Mouse (Mus musculus) v-Abl transformed pro-B cells (cell line): ENCODE measurements around the gene Tbc1d15.

Experiments used
- in situ Hi-C, 2 experiments: fragments of 400-800 bp; cut with MboI; formaldehyde crosslinking; loops; one replicate each; pipeline ENCODE4 v1.15.1; 2025; ENCODE audit not compliant: unreplicated experiment in 2 of 2

The Tbc1d15 gene

DNA sequence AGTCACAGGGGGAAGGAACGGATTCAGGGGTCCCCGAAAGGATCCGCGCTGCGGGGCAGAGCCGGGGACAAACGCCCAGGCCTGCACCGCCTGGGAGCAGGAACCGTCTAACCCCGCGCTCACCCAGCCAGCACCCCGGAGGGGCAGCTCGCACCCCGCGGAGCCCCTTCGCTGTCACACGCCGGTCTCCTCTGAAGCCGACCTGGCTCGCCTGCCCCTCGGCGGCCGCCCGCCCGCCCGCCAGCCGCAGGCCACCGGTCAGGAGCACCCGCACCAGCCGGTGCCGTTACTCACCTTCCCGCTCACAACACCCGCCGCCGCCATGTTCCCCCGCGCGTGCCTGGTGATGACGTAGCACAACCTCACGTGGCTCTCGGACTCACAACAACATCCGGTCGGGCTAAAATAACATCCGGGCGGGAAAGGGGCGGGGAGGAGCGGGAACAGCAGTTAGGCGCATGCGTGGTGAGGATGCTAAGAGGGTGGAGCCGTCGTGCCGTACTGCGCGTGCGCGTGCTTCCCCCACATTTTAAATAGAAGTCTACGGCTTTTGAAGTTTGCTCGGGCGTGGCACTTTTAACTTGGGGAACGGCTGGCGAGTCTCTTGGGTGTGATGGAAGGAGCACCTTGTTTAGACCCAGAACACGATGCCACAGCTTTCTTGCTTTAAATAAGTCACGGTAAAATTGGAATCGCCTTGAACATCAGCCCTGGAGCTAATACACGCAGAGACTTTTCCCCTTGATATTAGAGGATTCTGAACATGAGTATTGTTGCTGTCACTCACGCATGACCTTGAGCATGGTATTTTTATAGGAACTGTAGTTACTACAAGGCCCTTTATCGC is at the start of gene Tbc1d15:
Tbc1d15 (minus strand) TSS at position 380 of the 847 bp plus-strand sequence.
- in situ Hi-C loops: no loop called here

GRCm38 (mm10) chr10:115298683-115299082 is 47.4 kb upstream of the Tbc1d15 start:
- in situ Hi-C loops: no loop called here

GRCm38 (mm10) chr10:115297582-115297981 is 46.3 kb upstream of the Tbc1d15 start:
- in situ Hi-C loops: no loop called here

GRCm38 (mm10) chr10:115296401-115296935 is 45.2 kb upstream of the Tbc1d15 start:
- in situ Hi-C loops: no loop called here

GRCm38 (mm10) chr10:115295162-115295561 is 43.9 kb upstream of the Tbc1d15 start:
- in situ Hi-C loops: no loop called here

GRCm38 (mm10) chr10:115294715-115295114 is 43.4 kb upstream of the Tbc1d15 start:
- in situ Hi-C loops: no loop called here

- in situ Hi-C loops: no loop called here
Observed at GRCm38 (mm10) chr10:115293946-115294345, 42.7 kb upstream of the Tbc1d15 start.

DNA sequence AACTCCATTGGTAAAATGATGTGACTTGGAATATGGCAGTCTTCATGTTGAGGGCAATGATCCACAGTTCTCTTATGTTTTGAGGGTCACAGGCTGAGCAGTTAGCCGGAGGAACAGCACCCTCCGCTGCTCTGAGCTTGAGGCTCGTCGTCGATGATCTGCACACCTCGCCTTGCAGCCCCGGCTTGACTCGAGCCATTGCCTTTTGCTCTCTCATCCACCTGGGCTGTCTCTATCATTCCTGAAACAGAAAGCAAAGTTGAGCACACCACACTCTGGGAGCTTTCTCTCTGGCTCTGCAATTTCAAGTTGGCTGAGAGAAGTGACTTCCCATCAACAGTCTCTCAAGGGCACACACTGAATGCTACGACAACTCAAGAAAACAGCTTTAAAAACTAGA is 39.4 kb upstream of the Tbc1d15 start:
- in situ Hi-C loops: no loop called here

DNA sequence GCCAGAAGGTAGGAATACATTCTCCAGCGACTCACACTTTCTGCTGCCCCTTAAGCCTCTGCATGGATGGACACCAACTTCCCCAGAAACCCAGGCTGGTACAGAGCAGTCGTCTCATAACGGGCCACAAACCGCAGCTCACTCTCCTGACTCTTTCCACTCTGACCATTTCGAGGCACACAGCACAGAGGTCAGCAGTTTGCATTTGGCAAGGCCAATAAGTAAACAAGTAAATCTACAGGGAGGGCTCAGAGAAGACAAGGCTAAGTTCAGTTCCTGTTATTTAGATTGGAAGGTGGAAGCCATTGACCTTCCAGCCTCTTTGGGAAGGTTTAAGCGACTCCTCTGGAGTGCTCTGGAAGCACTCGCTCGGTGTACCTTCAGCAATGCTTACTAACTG is 37.6 kb upstream of the Tbc1d15 start:
- in situ Hi-C loops: no loop called here

- in situ Hi-C loops: no loop called here
Observed at GRCm38 (mm10) chr10:115284170-115284569, 32.9 kb upstream of the Tbc1d15 start.

- in situ Hi-C loops: no loop called here
Observed at GRCm38 (mm10) chr10:115281381-115281780, 30.1 kb upstream of the Tbc1d15 start.

DNA sequence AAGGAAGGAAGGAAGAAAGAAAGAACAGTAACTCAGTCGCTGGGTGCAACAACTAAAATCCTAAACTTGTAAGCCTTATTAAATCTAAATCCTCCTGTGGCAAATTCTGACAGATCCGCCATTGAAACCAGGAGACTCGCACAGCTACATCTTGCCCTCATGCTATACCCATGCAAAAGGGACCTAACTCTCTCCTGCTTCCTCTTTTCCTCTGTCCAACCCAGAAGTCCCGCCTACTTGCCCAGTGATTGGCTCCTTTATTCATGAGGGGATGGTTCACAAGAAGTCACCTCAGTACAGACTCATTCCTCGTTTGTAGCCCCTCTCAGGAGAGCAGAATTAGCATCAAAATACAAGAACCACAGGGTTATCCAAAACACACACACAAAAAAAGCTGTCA is 20.4 kb upstream of the Tbc1d15 start:
- in situ Hi-C loops: no loop called here

DNA sequence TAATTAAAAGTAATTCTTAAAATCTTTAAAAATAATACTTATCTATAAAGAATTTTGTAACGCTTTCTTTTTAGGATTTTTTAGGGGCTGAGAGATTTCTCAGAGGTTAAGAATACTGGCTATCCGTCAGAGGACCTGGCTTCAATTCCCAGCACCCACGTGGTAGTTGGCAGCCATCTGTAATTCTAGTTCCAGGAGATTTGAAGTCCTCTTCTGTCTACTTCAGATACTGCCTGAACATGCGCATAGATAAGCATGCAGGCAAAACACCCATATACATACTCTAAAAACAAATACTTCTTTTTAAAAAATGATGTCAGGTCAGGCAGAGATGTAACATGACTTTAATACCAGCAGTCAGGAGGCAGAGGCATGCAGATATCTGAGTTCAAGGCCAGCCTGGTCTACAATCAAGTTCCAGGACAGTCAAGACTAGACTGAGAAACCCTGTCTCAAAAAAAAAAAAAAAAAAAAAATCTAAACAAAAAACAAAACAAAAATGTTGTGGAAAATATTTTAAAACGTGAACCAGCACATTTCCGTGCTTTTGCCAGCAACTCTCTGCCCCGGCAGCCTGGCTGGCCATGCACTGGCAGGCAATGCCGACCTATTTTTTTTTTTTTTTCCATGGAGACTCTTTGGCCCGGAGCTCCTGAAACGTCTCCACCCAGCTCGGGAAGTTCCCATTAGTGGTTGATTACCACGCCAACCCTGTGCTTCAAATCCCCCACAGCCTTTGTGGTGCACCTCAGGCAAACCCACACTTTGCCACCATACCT is 19.5 kb upstream of the Tbc1d15 start:
- in situ Hi-C loops: no loop called here

DNA sequence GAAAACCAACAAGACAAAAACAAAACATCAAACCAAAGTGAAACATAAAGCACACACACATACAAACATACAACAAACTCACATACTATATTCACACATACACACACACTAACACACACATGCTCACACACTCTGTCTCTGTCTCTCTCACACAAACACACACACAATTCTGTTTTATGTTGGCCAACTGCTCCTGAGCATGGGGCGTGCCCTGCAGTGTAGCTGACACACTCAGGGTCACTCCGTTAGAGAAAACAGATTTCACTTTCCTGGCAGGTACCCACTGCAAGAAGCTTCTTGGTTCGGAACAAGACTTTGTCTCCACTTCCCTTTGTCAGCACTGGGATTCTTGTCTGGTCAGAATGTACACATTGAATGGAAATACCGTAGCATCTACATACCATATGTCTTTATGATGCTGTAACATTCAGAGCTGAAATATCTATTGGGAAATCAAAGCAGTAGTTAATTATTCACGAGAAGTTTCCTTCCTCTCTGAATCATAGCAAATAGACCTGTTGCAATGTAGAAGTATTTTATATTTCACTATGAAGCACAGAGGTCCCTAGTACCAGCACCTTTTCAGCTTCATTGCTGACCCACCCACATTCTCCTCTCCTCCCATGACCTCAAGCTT is 11.8 kb upstream of the Tbc1d15 start:
- in situ Hi-C loops: no loop called here

DNA sequence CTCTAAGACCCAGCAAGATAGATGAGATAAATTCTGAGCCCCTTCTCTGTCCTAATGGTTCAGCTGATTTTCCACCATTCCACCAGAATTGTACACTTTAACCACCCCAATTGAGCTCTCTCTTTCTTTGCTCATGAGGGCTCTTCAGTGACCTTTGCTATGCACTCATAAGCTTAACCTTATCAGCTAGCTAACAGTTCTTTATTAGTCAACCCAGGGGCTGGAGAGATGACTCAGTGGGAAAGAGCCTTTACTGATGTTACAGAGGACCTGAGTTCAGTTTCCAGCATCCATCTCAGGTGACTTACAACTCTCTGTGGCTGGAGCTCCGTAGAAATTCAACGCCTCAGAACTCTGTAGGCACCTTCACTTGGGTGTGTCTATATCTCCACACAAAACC is 11.0 kb upstream of the Tbc1d15 start:
- in situ Hi-C loops: no loop called here

- in situ Hi-C loops: no loop called here
Observed at GRCm38 (mm10) chr10:115261428-115261827, 10.2 kb upstream of the Tbc1d15 start.

GRCm38 (mm10) chr10:115256162-115256561 is 4.9 kb upstream of the Tbc1d15 start:
- in situ Hi-C loops: no loop called here

GRCm38 (mm10) chr10:115253521-115253920 is 2.3 kb upstream of the Tbc1d15 start:
- in situ Hi-C loops: no loop called here

DNA sequence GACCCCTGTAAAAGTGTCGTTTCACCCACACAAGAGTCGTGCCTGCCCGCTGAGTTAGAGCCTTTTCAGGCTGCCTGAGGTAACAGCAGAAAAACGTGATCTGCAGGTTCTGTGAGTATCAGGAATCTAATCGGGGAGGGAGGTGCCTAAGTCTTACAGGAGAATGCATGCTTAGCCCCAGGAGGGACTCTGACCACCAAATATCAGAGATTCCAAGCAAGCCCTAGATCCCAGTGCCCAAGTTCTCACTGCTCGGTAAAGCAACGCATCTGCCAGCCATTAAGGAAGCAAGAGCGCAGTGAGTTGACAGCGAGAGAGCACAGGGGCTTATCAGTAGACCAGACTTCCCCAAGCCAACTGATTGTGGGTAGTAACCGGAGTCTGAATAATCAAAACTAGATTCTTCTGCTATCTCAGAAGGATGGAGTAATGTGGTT is 1.1 kb upstream of the Tbc1d15 start:
- in situ Hi-C loops: no loop called here

DNA sequence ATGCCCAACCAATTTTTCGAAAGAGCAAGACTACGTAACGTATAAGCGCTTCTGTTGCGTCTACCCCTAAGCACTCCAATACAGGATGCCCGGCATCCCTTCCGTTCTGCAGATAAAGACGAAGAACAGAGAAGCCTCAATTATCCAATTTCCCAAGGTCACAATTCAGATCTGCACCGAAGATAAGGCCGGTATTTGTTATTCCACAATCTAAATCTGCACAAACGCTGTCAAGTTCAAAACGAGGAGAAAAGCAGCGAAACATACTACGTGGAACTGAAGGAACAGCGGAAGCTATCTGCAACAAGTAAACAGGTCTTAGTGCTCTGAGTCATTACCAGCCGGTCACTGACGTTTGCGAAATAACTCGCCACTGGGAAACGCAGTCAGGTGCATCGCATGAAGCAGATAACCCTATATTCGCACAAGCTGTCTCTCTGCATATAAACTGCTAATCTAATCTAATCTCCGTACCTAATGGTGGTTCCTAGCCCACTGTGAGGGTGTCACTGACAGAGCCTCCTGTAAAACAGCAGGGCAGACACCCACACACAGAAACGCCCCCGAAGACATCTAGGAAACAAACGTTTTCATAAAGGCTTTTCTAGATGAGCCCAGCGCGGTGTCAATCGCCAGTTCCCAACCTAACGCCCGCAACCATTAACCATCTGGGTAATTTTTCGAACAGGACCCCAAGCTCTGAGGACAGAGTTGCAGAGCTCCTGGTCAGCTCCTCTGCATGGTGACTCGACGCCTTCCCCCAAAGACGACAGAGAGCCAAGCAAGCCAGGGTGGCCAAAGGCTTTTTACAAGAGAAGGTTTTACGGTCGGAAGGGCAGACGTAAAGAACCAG is 806 bp downstream of the Tbc1d15 start:
- in situ Hi-C loops: no loop called here
